Mouse (Mus musculus) MEL (cell line): Measurements from ENCODE around the gene Baz2a. TPM values are rescaled to one million over a fixed set of nuclear protein-coding genes. Genes with fewer than 3 reads are reported as not detected.
A peak's percentile ranks its signal among the peaks of the same experiment; 100 is the strongest.

Experiments used
- DNase-seq: peaks from one replicate; pipeline ENCODE4 v3.0.0; 2011; ENCODE audit warnings: low read depth, low spot score
- H3K27ac ChIP-seq: 2 replicates; pipeline ENCODE4 v1.5.1; 2012; ENCODE audit warnings: low read depth, mild to moderate bottlenecking, control low read depth, low read length, moderate library complexity; ENCODE audit not compliant: control insufficient read depth
- H3K27me3 ChIP-seq, 2 experiments: fragments of 150-350 bp in 1 of 2; sonication (generic) in 1 of 2; 2 replicates each; pipeline ENCODE4 v1.6.1; 2012; ENCODE audit warnings: low read length in 2 of 2, mild to moderate bottlenecking in 2 of 2, improper control_type of control experiment in 1 of 2, moderate library complexity in 1 of 2; ENCODE audit not compliant: insufficient read depth in 2 of 2, control insufficient read depth in 1 of 2
- H3K36me3 ChIP-seq, 2 experiments: 2 replicates each; pipeline ENCODE4 v1.6.1; 2012 to 2014; ENCODE audit warnings: low read length in 2 of 2, improper control_type of control experiment in 1 of 2, inconsistent platforms in 1 of 2, mild to moderate bottlenecking in 1 of 2; ENCODE audit not compliant: insufficient read depth in 2 of 2, control insufficient read depth in 1 of 2
- H3K4me1 ChIP-seq, 2 experiments: fragments of 150-350 bp in 1 of 2; sonication (generic) in 1 of 2; 2 replicates each; pipeline ENCODE4 v1.6.1; 2012; ENCODE audit warnings: low read length in 2 of 2, improper control_type of control experiment in 1 of 2, mild to moderate bottlenecking in 1 of 2; ENCODE audit not compliant: insufficient read depth in 2 of 2, control insufficient read depth in 1 of 2
- H3K4me3 ChIP-seq, 2 experiments: fragments of 150-350 bp in 1 of 2; sonication (generic) in 1 of 2; 2 replicates each; pipeline ENCODE4 v1.5.1; 2012; ENCODE audit warnings: low read depth in 2 of 2, low read length in 2 of 2, mild to moderate bottlenecking in 2 of 2, moderate library complexity in 2 of 2, control low read depth in 1 of 2, improper control_type of control experiment in 1 of 2; ENCODE audit not compliant: control insufficient read depth in 1 of 2, insufficient read depth in 1 of 2
- H3K79me2 ChIP-seq: 2 replicates; pipeline ENCODE4 v1.6.1; 2012; ENCODE audit warnings: mild to moderate bottlenecking, low read length, moderate library complexity; ENCODE audit not compliant: control insufficient read depth, poor library complexity, insufficient read depth
- H3K9ac ChIP-seq: 2 replicates; pipeline ENCODE4 v1.6.1; 2012; ENCODE audit warnings: low read depth, mild to moderate bottlenecking, control low read depth, low read length, moderate library complexity; ENCODE audit not compliant: control insufficient read depth, poor library complexity, severe bottlenecking
- H3K9me3 ChIP-seq: fragments of 150-350 bp; sonication (generic); replicated peaks from 2 replicates; pipeline ENCODE4 v1.6.1; 2012; ENCODE audit warnings: mild to moderate bottlenecking, low read length, improper control_type of control experiment, moderate library complexity; ENCODE audit not compliant: insufficient read depth
- BHLHE40 ChIP-seq: IDR thresholded peaks from 2 replicates; pipeline ENCODE4 v1.6.1; 2012; ENCODE audit warnings: low read depth, mild to moderate bottlenecking, inconsistent platforms, low read length, improper control_type of control experiment, borderline replicate concordance
- CHD1 ChIP-seq: IDR thresholded peaks from 2 replicates; pipeline ENCODE4 v1.6.1; 2012; ENCODE audit warnings: low read depth, mild to moderate bottlenecking, inconsistent platforms, low read length, improper control_type of control experiment
- CHD2 ChIP-seq: IDR thresholded peaks from 2 replicates; pipeline ENCODE4 v1.6.1; 2011; ENCODE audit warnings: low read length, improper control_type of control experiment
- CTCF ChIP-seq, 3 experiments: IDR thresholded peaks in 2 of 3; conservative IDR thresholded peaks in 1 of 3; 2 replicates each; pipeline ENCODE4 v1.5.1; 2011 to 2012; ENCODE audit warnings: low read length in 3 of 3, low read depth in 2 of 3, mild to moderate bottlenecking in 2 of 3, improper control_type of control experiment in 1 of 3, inconsistent platforms in 1 of 3, mixed read lengths in 1 of 3, moderate library complexity in 1 of 3; ENCODE audit not compliant: control insufficient read depth in 1 of 3, insufficient read depth in 1 of 3, poor library complexity in 1 of 3, severe bottlenecking in 1 of 3
- E2F4 ChIP-seq: IDR thresholded peaks from 2 replicates; pipeline ENCODE4 v1.6.1; 2011; ENCODE audit warnings: low read depth, low read length, improper control_type of control experiment, borderline replicate concordance
- ELF1 ChIP-seq: IDR thresholded peaks from 2 replicates; pipeline ENCODE4 v1.6.1; 2014; ENCODE audit warnings: low read depth, mild to moderate bottlenecking, inconsistent platforms, low read length, improper control_type of control experiment, moderate library complexity
- EP300 ChIP-seq, 2 experiments: IDR thresholded peaks; 2 replicates each; pipeline ENCODE4 v1.6.1; 2011; ENCODE audit warnings: improper control_type of control experiment in 2 of 2, low read length in 2 of 2, low read depth in 1 of 2, mild to moderate bottlenecking in 1 of 2
- ETS1 ChIP-seq: IDR thresholded peaks from 2 replicates; pipeline ENCODE4 v1.6.1; 2012; ENCODE audit warnings: low read depth, mild to moderate bottlenecking, inconsistent platforms, low read length, improper control_type of control experiment, moderate library complexity
- GABPA ChIP-seq: IDR thresholded peaks from 2 replicates; pipeline ENCODE4 v1.6.1; 2012; ENCODE audit warnings: low read depth, mild to moderate bottlenecking, inconsistent platforms, low read length, improper control_type of control experiment, moderate library complexity
- HCFC1 ChIP-seq: IDR thresholded peaks from 2 replicates; pipeline ENCODE4 v1.6.1; 2012; ENCODE audit warnings: low read depth, mild to moderate bottlenecking, inconsistent platforms, low read length, improper control_type of control experiment, moderate library complexity
- KAT2A ChIP-seq: conservative IDR thresholded peaks from 2 replicates; pipeline ENCODE4 v1.6.1; 2012; ENCODE audit warnings: low read depth, low read length, improper control_type of control experiment, inconsistent platforms
- MAFK ChIP-seq: IDR thresholded peaks from 2 replicates; pipeline ENCODE4 v1.6.1; 2011; ENCODE audit warnings: low read depth, mild to moderate bottlenecking, low read length, improper control_type of control experiment, borderline replicate concordance
- MAZ ChIP-seq: IDR thresholded peaks from 2 replicates; pipeline ENCODE4 v1.6.1; 2012; ENCODE audit warnings: low read depth, mild to moderate bottlenecking, inconsistent platforms, low read length, improper control_type of control experiment
- MEF2A ChIP-seq: IDR thresholded peaks from 2 replicates; pipeline ENCODE4 v1.6.1; 2014; ENCODE audit warnings: low read depth, mild to moderate bottlenecking, inconsistent platforms, low read length, improper control_type of control experiment; ENCODE audit not compliant: poor library complexity, insufficient replicate concordance, severe bottlenecking; ENCODE audit errors: extremely low read depth
- MXI1 ChIP-seq: IDR thresholded peaks from 2 replicates; pipeline ENCODE4 v1.6.1; 2011; ENCODE audit warnings: mild to moderate bottlenecking, low read depth, low read length, improper control_type of control experiment
- MYB ChIP-seq: IDR thresholded peaks from 2 replicates; pipeline ENCODE4 v1.6.1; 2011; ENCODE audit warnings: mild to moderate bottlenecking, low read depth, low read length, improper control_type of control experiment
- MYC ChIP-seq: IDR thresholded peaks from 2 replicates; pipeline ENCODE4 v1.6.1; 2011; ENCODE audit warnings: low read depth, mild to moderate bottlenecking, low read length, improper control_type of control experiment, moderate library complexity
- NELFE ChIP-seq: IDR thresholded peaks from 2 replicates; pipeline ENCODE4 v1.6.1; 2011; ENCODE audit warnings: low read depth, low read length, improper control_type of control experiment
- NRF1 ChIP-seq: IDR thresholded peaks from 2 replicates; pipeline ENCODE4 v1.6.1; 2014; ENCODE audit warnings: low read depth, mild to moderate bottlenecking, inconsistent platforms, low read length, improper control_type of control experiment, moderate library complexity; ENCODE audit not compliant: poor library complexity, insufficient read depth, severe bottlenecking
- POLR2A ChIP-seq, 2 experiments: IDR thresholded peaks; 2 replicates each; pipeline ENCODE4 v1.6.1; 2011 to 2012; ENCODE audit warnings: low read length in 2 of 2, mild to moderate bottlenecking in 2 of 2, control low read depth in 1 of 2, improper control_type of control experiment in 1 of 2, low read depth in 1 of 2, moderate library complexity in 1 of 2; ENCODE audit not compliant: control insufficient read depth in 1 of 2, insufficient read depth in 1 of 2, poor library complexity in 1 of 2
- POLR2AphosphoS2 ChIP-seq: IDR thresholded peaks from 2 replicates; pipeline ENCODE4 v1.6.1; 2011; ENCODE audit warnings: low read length, improper control_type of control experiment
- RCOR1 ChIP-seq: IDR thresholded peaks from 2 replicates; pipeline ENCODE4 v1.6.1; 2012; ENCODE audit warnings: low read depth, mild to moderate bottlenecking, inconsistent platforms, low read length, improper control_type of control experiment
- SIN3A ChIP-seq: IDR thresholded peaks from 2 replicates; pipeline ENCODE4 v1.6.1; 2012; ENCODE audit warnings: low read length, improper control_type of control experiment, inconsistent platforms
- TAL1 ChIP-seq: IDR thresholded peaks from 2 replicates; pipeline ENCODE4 v1.6.1; 2012; ENCODE audit warnings: mild to moderate bottlenecking, inconsistent platforms, low read length, moderate library complexity, mixed read lengths
- TBP ChIP-seq: IDR thresholded peaks from 2 replicates; pipeline ENCODE4 v1.8.0; 2011; ENCODE audit warnings: low read depth, low read length, improper control_type of control experiment
- TCF12 ChIP-seq: IDR thresholded peaks from 2 replicates; pipeline ENCODE4 v1.6.1; 2014; ENCODE audit warnings: low read depth, mild to moderate bottlenecking, inconsistent platforms, low read length, improper control_type of control experiment, moderate library complexity
- UBTF ChIP-seq: IDR thresholded peaks from 2 replicates; pipeline ENCODE4 v1.6.1; 2012; ENCODE audit warnings: low read depth, mild to moderate bottlenecking, inconsistent platforms, low read length, improper control_type of control experiment, moderate library complexity, borderline replicate concordance; ENCODE audit not compliant: insufficient read depth
- USF1 ChIP-seq: IDR thresholded peaks from 2 replicates; pipeline ENCODE4 v1.6.1; 2014; ENCODE audit warnings: low read depth, mild to moderate bottlenecking, inconsistent platforms, low read length, improper control_type of control experiment, moderate library complexity
- USF2 ChIP-seq, 2 experiments: IDR thresholded peaks; 2 replicates each; pipeline ENCODE4 v1.6.1; 2011 to 2012; ENCODE audit warnings: improper control_type of control experiment in 2 of 2, low read length in 2 of 2, borderline replicate concordance in 1 of 2, inconsistent platforms in 1 of 2, low read depth in 1 of 2, mild to moderate bottlenecking in 1 of 2; ENCODE audit not compliant: insufficient read depth in 1 of 2
- ZC3H11A ChIP-seq: IDR thresholded peaks from 2 replicates; pipeline ENCODE4 v1.6.1; 2012; ENCODE audit warnings: low read depth, mild to moderate bottlenecking, inconsistent platforms, low read length, improper control_type of control experiment
- ZKSCAN1 ChIP-seq: IDR thresholded peaks from 2 replicates; pipeline ENCODE4 v1.6.1; 2012; ENCODE audit warnings: low read depth, mild to moderate bottlenecking, inconsistent platforms, low read length, improper control_type of control experiment, moderate library complexity
- ZNF384 ChIP-seq: IDR thresholded peaks from 2 replicates; pipeline ENCODE4 v1.6.1; 2012; ENCODE audit warnings: low read depth, mild to moderate bottlenecking, inconsistent platforms, low read length, improper control_type of control experiment
- polyA plus RNA-seq, 2 experiments: library from polyadenylated mRNA; stranded (reverse) in 1 of 2; unstranded in 1 of 2; fragments of >175 nt in 1 of 2; fragments of >200 nt in 1 of 2; gene quantifications; 2 replicates each; pipeline versions ENCODE4 v1.2.1 to v1.2.4; 2012; ENCODE audit warnings: low replicate concordance in 2 of 2, low read depth in 1 of 2; ENCODE audit not compliant: insufficient read length in 2 of 2, insufficient read depth in 1 of 2, missing spikeins in 1 of 2
- total RNA-seq: library from RNA; depleted of rRNA; stranded (reverse); fragments of 300-350 nt; gene quantifications from 2 replicates; pipeline ENCODE4 v1.2.3, GENCODE M21; 2012; rRNA removed

Baz2a gene
- 5.5 and 8.2 TPM in 2 replicates for total RNA-seq
- polyA plus RNA-seq, result 10 to 100 TPM; 33.8 to 46.0 TPM

DNA sequence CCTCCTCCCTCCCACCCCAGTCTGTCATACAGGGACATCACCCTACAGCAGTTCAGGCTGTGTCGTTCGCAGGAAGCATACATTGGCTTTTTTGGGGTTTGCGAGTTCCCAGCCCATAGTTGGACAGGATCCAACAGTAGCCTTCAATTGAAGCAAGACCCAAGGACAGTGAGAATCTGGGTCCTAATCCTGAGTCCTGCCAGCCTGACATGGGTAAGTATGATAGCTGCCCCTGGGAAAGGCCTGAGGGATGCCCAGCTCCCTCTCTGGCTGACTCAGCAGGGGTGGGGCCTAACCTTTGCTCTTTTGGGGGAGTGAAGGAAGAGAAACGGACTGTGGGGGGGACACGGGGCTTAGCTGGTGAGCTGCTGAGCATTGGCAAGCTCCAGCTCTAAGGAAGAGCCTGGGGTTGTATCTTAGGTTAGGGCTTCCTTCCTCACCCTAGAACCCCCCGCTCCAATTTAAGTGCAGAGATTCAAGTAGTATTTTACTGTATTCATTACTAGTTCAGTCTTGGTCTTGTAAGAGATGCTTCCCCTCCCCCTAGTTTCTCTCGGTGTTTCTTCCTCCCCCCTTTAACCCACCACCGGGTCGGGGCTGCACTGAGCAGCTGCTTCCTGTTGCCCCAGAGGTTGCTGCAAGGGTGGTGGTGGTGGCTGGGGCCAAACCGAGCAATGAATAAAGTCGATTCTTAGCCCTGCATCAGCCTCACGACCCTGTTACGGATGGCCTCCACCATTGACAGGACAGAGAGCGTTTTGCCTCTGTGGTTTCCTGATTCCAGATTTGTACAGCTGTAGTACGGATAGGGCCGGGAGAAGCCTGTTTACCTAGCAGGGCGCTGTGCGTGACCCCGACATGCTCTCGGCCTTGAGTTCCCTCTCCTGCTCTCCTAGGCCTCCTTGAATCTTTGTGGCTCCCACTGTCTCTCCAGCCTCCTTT lies at the start of gene Baz2a:
TSS of gene Baz2a (plus strand) at position 14 of the 942 bp plus-strand sequence.
- peaks cover 19 to 24% of the 10 kb centered on the region in 2 experiments for H3K4me1 ChIP-seq
- TF ChIP-seq ZKSCAN1 (no peak), USF2 (IDR thresholded peaks at IDR 0.05; ENCODE audit: borderline replicate concordance in 1 of 2, insufficient read depth in 1 of 2, low read depth in 1 of 2, low read length in 2 of 2) (no peak), TCF12 (no peak), NRF1 (no peak), ZC3H11A (no peak), MEF2A (no peak), MAFK (0 out of 2 replicates have a peak, but pooled peaks have one; percentile 63), GABPA (no peak), POLR2AphosphoS2 (no peak), CHD1 (no peak), HCFC1 (no peak; the same call in 1 of the 2 replicates), CTCF (IDR thresholded peaks at IDR 0.05 in 2 of 3, conservative IDR thresholded peaks at IDR 0.05 in 1 of 3; ENCODE audit: control insufficient read depth in 1 of 3, insufficient read depth in 1 of 3, low read depth in 2 of 3, low read length in 3 of 3, poor library complexity in 1 of 3, severe bottlenecking in 1 of 3) (no peak), USF1 (no peak), SIN3A (no peak; the same call in 1 of the 2 replicates), RCOR1 (no peak), E2F4 (no peak), BHLHE40 (no peak), TBP (0 out of 2 replicates have a peak, but pooled peaks have one; percentile 16), UBTF (no peak), MAZ (no peak), POLR2A (IDR thresholded peaks at IDR 0.05; ENCODE audit: control insufficient read depth in 1 of 2, insufficient read depth in 1 of 2, low read depth in 1 of 2, low read length in 2 of 2, poor library complexity in 1 of 2) (0 out of 4 replicates have a peak, but pooled peaks of 1 of the 2 experiments have one; percentile 34), KAT2A (no peak), MXI1 (no peak; the same call in 1 of the 2 replicates), ETS1 (peak; percentile 22; the same call in 1 of the 2 replicates), MYB (no peak), NELFE (no peak), ZNF384 (no peak), ELF1 (no peak), TAL1 (no peak), CHD2 (no peak), EP300 (IDR thresholded peaks at IDR 0.05; ENCODE audit: low read depth in 1 of 2, low read length in 2 of 2) (no peak; a peak in 1 of 4 replicates), MYC (no peak)
- no peaks in the 10 kb centered on the region for H3K27me3 ChIP-seq
- H3K36me3 ChIP-seq, result peaks cover 23 to 46% of the 10 kb centered on the region in 2 experiments
- peak within 1 kb of the TSS; percentile 94 for H3K27ac ChIP-seq
- H3K4me3 ChIP-seq, result peak within 1 kb of the TSS; percentile 71 to 75
- H3K79me2 ChIP-seq, result peaks cover 7% of the 10 kb centered on the region
- H3K9me3 ChIP-seq, result no peaks in the 10 kb centered on the region
- peak; percentile 93 for DNase-seq
- H3K9ac ChIP-seq, result peak within 1 kb of the TSS; percentile 79
